Mouse (Mus musculus): ENCODE measurements at regions not wholly inside any gene's neighbourhood (a gene's known extent, or its start where the extent isn't known, plus 50 kb on each side); places are given as distances from the start of the nearest gene placed in this dataset.

DNA sequence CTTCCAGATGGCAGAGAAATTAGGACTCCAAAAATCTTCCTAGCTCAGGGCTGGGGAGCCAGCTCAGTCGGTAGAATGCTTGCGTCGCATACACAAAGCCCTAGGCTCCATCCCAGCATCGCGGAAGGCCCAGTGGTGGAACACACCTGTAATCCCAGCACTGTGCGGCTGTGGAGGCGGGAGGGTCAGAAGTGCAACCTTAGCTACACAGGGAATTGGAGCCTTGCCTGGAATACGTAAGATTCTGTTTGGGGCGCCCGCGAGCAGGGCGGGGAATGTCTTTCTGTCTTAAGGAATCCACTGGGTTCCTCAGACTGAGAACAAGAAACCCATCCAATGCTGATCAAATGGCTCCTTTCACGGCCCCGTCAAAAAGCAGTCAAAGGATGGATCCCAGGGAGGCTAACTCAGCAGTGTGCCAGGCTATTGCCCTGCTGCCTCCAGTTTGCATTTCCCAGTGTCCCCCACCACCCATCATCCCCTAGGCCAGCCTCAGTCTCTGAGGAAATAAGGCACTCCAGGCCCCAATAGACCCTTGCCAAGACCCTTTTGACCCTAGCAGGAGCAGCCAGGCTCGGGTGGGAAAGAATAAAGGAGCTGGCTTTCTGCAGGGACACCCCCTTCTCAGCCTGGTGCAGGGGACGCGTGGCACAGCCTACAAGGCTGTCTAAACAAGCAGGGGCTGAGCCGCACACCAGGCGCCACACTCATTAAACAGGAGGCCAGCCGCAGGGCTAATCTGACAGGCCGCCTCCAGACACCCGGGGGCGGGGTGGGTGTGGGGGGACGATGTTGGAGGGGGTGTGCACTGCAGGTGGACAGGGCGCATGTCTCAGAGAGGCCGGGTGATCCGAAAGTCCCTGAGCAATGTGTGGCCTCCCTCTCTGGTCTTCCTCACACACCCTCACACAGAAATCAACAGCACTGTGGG is 407.1 kb downstream of the H2al1j start:
- TF ChIP-seq POLR2A (IDR thresholded peaks at IDR 0.05; ENCODE audit: extremely low read depth, insufficient read depth, low read length): no peak
- TF ChIP-seq CTCF (IDR thresholded peaks at IDR 0.05; ENCODE audit: low read depth, low read length): no peak
